Mouse (Mus musculus) kidney, adult 11 months (tissue): ENCODE data around the gene Lmo7.

ENCODE experiments used
- DNase-seq: peaks from one replicate; pipeline ENCODE4 v3.0.0; 2022

Gene Lmo7

DNA sequence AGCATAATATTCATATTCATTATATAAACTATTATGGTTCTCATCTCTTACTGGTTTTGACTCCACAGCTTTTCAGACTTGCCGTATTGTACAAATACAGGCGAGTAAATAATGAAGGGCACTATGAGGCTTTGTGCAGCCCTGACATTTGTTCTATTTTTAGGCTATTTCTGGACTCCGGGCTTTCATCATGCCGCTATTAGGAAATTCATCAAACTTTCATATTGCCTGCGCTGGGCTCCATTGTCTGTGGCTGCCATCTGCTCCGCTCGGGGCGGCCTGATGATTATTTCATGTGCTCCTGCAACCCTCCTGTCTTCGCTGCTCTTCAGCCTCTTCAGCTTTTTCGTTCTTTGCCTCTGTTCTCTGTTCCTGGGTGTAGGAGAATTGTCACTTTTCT, 50.3 kb downstream of the Lmo7 start:
- DNase-seq, result no peak

DNA sequence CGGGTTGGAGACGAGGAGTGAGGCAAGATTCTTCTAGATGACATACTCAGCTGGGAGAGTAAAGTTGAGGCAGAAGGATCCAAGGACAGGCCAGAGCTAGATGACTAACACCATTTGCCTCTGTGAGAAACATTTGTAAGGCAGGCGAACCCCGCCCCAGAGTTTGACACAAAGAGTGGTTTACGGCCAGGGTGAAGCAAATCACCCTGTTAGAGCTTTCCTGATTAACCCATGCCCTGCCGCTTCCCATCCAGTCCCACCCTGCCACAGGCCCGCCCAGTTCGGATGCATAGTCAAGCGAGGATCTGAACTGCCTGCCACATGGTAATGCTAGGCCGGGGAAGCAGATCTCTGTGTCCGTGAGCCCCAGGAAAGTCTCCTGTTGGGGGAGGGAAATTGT, 51.5 kb downstream of the Lmo7 start:
- no peak for DNase-seq

DNA sequence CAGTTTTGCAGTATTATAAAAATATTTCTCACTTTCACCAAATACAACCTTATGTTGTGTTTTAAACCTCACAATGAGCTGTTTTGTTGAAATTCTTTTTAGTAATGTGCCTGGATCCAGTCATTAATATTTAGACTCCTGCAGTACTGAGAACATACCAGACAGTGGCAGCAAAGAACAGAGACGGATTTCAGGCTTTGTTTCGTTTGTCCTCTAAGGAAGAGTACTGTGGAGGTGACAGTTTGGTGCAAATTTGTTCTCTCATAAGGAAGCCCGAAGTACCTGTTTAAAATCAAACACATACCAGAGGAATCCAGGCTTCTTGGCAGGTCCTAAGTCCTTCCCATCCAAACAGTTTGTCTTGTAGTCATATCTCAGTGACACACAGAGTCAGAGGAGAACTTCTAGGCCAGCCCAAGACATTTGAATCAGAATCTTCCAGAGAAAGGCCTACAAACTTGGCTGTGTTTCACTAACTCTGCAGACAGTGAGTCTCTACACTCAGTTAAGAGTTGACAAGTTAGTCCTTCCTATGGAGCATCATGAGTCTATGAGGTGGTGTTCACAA, 52.3 kb downstream of the Lmo7 start:
- DNase-seq, result no peak

GRCm38 (mm10) chr14:101784315-101784945, 54.7 kb downstream of the Lmo7 start:
- no peak for DNase-seq

- DNase-seq, result peak; percentile 75
Measured at GRCm38 (mm10) chr14:101787903-101788302, 58.1 kb downstream of the Lmo7 start.

DNA sequence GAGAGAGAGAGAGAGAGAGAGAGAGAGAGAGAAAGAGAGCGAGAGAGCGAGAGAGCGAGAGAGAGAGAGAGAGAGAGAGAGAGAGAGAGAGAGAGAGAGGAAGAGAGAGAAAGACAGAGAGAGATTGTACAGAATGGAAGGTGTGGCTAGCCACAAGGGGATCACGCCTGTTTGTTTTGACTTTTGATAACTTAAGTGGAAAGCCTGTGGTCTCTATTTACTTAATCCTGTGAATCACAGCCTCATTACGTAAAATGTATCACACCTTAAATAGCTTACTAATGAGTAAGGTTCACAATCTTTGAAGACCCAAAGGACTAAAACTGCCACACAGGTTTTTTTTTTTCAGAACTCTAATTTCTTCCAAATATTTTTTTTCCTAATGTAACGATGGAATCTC, 58.7 kb downstream of the Lmo7 start:
- no peak for DNase-seq

DNA sequence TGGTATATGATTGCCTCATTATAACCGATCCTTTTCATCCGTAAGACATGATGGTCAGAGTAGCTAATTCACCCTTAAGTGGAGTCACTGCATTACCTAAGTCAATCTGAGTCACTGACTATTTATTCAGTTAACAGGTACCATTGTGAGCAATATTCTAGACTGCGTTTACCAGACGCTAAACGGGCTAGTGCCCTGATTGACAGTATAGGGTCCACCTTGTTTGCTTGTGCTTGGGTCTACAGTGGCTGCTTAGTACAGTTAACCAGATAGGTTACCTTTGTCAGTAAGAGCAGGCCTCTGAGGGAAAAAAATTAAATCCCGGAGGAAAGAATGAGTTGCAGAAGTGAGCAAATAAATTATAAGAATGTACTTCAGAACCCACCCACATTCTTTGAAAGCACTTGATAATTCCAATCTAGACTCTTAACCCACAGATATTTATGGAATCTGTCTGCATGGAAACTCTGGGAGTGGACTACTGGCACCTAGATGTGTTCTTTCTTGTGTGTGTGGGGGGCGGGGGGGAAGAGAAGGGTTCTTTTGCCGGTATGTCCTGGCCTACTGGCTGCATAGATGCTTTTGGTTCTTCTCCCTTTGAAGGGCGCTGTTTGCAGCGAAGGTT, 64.9 kb downstream of the Lmo7 start:
- no peak for DNase-seq

GRCm38 (mm10) chr14:101797930-101798500, 68.3 kb downstream of the Lmo7 start:
- no peak for DNase-seq

DNA sequence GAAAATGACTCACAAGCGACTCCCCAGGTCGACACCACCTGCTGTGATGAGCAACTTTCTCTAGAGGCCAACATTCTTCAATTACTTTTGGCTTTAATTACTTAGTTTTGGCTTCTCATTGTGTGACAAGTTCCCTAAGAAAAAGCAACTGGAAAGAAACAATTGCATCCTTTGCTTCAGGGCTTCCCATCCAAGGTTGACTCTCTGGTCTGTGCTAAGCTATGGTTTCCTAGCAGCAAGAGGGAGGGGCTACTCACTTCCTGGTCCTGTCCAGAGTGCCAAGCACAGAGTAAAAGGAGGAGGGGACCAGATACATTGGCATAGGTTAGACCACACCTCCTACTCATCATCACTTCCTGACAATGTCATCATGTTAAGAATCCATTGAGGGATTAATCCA, 69.0 kb downstream of the Lmo7 start:
- no peak for DNase-seq

GRCm38 (mm10) chr14:101801674-101802073, 71.9 kb downstream of the Lmo7 start:
- DNase-seq, result no peak

- DNase-seq, result no peak
Measured at GRCm38 (mm10) chr14:101804119-101804518, 74.4 kb downstream of the Lmo7 start.

DNA sequence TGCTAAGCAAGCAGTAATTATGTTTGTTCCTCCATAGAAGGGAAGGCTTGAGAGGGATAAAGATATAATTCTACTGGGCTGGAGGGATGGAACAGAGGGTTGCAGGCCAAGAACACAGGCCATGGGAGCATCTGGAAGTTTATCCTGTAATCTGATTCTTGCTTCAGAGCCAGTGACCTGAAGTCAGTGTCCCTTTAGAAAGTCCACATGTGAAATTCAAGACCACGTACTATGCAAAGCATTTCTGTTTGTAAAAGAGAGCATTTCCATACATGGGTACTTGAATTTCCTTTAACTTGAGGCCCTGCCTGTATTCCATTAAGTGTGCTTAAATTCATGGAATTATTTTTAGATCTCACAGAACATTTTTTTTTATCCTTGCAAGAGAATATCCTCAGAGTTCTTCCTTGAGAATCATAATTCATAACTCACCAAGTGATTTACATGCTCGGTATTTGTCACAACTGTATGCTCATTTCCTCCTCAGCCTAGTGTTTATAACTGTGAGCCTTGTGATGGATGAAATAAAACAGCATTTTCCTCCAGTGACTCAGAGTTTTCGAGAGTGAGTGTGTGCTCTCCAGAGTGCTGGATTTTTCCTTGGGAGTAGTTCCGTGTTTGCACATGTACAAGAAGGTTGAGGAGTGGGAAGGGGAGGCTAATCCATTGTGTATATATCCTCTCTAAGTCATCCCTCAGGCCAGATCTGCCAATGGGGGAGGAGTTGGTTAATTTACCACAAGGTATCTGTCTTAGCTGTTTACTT, 75.0 kb downstream of the Lmo7 start:
- DNase-seq, result no peak

GRCm38 (mm10) chr14:101805328-101805697, 75.6 kb downstream of the Lmo7 start:
- DNase-seq, result no peak

DNA sequence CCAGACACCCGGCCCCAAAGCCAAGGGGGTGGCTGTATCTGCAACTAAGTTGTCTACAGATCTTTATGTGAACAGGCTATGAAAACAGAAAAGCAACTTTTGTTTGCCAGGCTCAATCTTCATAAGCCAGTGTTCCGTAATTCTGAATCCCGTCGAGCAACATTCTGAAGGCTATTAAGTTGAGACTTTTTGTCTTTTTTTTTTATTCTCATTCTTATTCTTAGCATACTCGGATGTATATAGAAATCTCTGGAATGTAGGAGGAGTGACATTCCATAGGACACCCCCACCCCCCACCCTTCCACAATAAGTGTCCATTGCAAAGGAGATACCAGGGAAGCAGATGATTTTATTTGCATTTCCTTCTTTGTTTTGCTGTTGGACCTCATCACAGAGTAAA, 76.3 kb downstream of the Lmo7 start:
- DNase-seq, result no peak

- DNase-seq, result no peak
Measured at GRCm38 (mm10) chr14:101806607-101807006, 76.8 kb downstream of the Lmo7 start.

DNA sequence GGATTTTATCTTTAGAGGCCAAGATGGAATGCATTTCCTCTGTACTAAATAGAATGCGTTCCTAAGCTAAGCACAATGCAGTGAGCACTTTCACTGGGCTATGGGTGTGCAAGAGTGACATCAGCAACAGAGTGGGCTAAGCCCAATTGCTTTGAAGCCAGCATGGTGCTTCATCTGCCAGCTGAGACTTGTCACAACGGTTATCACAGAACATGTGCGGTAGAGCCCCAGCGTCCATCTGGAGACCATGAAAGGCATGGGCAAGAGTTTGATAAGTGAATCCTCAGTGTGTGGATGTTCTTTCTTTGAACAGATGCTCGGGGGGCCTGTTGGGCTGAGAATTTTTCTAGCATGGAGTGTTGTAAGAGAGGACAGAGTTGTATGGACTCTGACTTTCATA, 86.7 kb downstream of the Lmo7 start:
- DNase-seq, result no peak

DNA sequence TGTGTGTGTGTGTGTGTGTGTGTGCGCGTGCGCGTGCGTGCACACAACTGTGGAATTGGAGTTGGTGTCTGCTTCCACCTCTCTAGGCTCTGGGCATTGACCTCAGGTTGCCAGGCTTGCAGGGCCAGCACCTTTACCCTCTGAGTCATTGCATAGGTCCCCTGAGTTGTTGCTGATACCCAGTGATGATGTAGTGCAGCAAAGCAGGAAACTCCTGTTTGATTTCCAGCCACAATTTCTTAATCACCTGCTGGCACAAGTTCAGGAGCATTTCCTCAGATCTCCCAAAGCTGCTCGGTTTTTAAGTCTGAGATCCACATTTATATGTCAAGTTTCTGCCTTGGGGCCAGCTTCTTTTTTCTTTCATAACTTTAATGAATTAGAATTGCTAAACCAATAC, 92.6 kb downstream of the Lmo7 start:
- DNase-seq, result no peak

GRCm38 (mm10) chr14:101822871-101823270, 93.1 kb downstream of the Lmo7 start:
- DNase-seq, result no peak

DNA sequence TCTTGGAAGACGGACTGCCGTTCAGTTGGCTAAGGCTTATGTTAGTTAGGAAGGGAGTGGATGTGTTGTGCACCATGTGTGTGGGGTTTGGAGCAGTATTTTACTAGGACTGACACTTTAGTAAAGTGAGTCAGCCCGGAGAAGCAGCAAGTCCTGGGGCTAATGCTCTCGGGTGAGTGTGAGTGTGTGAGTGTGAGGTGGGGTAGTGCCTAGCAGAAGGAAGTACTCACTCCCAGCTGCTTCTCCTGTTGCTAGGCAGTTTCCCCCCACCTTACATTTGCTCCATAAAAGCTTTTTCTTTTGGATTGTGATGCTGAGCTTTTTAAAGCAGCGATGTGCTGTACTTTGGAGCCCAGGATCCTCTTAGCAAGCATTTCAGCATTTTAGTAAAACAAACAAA, 99.9 kb downstream of the Lmo7 start:
- DNase-seq, result no peak

DNA sequence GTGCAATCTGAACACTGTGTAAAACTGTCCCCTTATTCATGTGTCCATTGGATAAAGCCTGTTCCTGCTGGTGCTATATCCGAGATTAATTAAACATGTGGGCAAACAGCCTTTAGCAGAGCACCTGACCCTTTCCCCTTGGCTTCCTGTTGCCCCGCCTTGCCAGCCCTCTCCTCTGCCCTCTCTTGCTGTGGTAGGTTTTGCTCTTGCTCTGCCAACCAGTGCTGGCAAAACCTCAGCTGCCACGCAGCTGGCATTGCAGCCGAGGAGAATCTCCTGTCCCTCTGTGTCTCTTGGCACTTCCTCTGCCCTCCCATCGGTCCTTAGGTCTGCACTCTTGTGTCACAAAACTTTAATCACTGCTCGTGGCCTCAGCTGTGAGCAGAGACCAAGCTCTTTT, 100.4 kb downstream of the Lmo7 start:
- peak; percentile 76 for DNase-seq

DNA sequence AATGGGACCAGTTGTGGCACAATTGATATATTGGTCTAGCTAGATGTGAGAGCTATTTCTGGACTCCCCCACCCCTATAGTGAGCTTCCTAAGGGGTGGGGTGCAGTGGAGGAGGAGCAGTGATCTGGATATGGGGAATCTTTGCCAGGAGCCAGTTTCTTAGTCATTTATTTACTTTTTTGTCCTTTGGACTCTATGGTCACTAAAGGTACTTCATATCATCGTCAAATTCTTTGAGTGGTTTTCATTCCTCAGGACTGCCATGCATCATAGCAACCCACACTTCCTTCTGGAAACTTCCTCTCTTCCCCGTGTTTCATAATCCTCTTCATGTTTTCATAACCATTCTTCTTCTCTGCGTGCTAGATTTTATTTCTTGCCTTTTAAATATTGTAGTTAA, 104.4 kb downstream of the Lmo7 start:
- DNase-seq, result no peak

DNA sequence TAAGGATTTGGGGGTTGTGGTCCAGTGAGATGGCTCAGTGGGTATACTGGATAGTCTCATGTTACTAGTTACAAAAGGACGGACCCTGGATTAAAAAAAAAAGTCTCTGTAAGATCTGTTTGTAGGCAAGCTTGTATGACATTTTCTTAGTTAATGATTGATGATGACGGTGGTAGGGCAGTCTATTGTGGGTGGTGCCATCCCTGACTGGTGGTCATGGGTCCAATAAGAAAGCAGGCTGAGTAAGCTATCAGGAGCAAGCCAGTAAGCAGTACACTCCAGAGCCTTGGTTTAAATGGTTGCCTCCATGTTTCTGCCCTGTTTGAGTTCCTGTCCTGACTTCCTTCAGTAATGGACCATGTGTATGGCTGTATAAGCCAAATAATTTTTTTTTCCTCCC, 106.6 kb downstream of the Lmo7 start:
- DNase-seq, result peak; percentile 59

GRCm38 (mm10) chr14:101837176-101837575, 107.4 kb downstream of the Lmo7 start:
- no peak for DNase-seq
